Mouse (Mus musculus): ENCODE measurements at regions not wholly inside any gene's neighbourhood (a gene's known extent, or its start where the extent isn't known, plus 50 kb on each side); places are given as distances from the start of the nearest gene placed in this dataset.

- Histone ChIP-seq H3K27ac (no peak overlapping the region), H3K4me2 (no peak overlapping the region), H3K4me1 (peaks cover 13% of the 10 kb centered on the region), H3K36me3 (no peaks in the 10 kb centered on the region), H3K9ac (no peak overlapping the region), H3K4me3 (no peak overlapping the region), H3K27me3 (no peaks in the 10 kb centered on the region), H3K9me3 (no peaks in the 10 kb centered on the region)
- ATAC-seq (ENCODE audit: borderline replicate concordance, extremely low read depth, low FRiP score, low TSS enrichment): no peak
- WGBS: 41% methylated on average over 3 of the region's 3 CpGs
Measured at GRCm38 (mm10) chr3:116197966-116198365, 55.3 kb downstream of the Gpr88 start.

- ATAC-seq (ENCODE audit: borderline replicate concordance, extremely low read depth, low FRiP score, low TSS enrichment): peak; percentile 59; the same call in 1 of the 2 replicates
- peak overlapping the region; percentile 66 for H3K27ac ChIP-seq
Measured at GRCm38 (mm10) chr3:116194701-116195100, 58.6 kb downstream of the Gpr88 start.

DNA sequence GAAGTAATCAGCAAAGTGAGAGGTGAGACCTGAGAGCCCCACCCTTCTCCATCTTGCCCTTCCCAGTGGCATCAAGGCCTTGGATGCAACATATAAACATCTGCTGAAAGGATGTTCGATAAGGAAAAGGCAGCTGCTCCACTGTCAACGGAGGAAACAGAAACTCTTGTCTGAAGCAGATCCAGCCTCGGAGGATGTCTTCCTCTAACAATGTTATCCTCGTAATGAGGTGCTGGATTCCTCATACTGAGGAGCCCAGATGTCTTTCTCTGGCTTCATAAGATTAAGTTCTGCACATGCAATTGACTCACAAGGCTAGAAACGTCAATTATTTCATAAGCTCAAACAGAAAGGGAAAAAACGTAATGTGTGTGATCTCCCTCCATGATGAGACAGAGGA is 61.8 kb upstream of the Vcam1 start:
- peaks cover 25% of the 10 kb centered on the region for H3K4me1 ChIP-seq
- no peak overlapping the region for H3K4me3 ChIP-seq
- WGBS: 30% methylated on average over 6 of the region's 6 CpGs
- peak overlapping the region; percentile 75 for H3K27ac ChIP-seq
- peak overlapping the region; percentile 13; the same call in 1 of the 2 replicates for H3K4me2 ChIP-seq
- ATAC-seq (ENCODE audit: borderline replicate concordance, extremely low read depth, low FRiP score, low TSS enrichment): peak; percentile 67
- no peaks in the 10 kb centered on the region for H3K27me3 ChIP-seq
- H3K9me3 ChIP-seq: no peaks in the 10 kb centered on the region
- no peak overlapping the region for H3K9ac ChIP-seq
- no peaks in the 10 kb centered on the region for H3K36me3 ChIP-seq

More at GRCm38 (mm10) chr3:116194701-116195100, 58.6 kb downstream of the Gpr88 start:
- Histone ChIP-seq H3K36me3 (no peaks in the 10 kb centered on the region), H3K9me3 (no peaks in the 10 kb centered on the region), H3K27me3 (no peaks in the 10 kb centered on the region), H3K4me3 (no peak overlapping the region), H3K9ac (no peak overlapping the region), H3K4me1 (peaks cover 22% of the 10 kb centered on the region), H3K4me2 (no peak overlapping the region)
- 47% methylated on average over 3 of the region's 3 CpGs for WGBS

DNA sequence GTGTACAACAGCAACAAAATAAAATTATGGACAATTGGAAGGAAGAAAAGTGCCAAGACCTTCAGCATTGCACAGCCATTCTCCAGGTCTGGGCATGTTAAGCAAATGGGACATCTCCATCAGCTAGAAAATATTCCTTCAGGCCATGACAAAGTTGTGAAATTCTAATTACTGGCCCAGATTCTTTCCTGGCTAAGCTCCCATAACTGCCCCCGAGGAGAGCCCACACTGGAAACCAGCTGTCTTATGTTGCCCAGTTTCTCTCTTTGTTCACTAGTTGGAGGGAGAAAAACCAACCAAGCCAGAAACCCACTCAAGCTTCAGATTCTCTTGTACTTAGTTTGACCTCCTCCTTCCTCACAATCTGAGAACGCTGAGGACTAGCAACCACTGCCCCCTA is 61.2 kb upstream of the Vcam1 start:
- Histone ChIP-seq H3K9me3 (no peaks in the 10 kb centered on the region), H3K4me2 (peak overlapping the region; percentile 13; the same call in 1 of the 2 replicates), H3K4me1 (peaks cover 25% of the 10 kb centered on the region), H3K27ac (peak overlapping the region; percentile 74), H3K36me3 (no peaks in the 10 kb centered on the region), H3K27me3 (no peaks in the 10 kb centered on the region), H3K9ac (no peak overlapping the region), H3K4me3 (no peak overlapping the region)
- peak; percentile 77; the same call in 1 of the 2 replicates for ATAC-seq (ENCODE audit: borderline replicate concordance, extremely low read depth, low FRiP score, low TSS enrichment)
- 33% methylated on average over 2 of the region's 2 CpGs for WGBS

DNA sequence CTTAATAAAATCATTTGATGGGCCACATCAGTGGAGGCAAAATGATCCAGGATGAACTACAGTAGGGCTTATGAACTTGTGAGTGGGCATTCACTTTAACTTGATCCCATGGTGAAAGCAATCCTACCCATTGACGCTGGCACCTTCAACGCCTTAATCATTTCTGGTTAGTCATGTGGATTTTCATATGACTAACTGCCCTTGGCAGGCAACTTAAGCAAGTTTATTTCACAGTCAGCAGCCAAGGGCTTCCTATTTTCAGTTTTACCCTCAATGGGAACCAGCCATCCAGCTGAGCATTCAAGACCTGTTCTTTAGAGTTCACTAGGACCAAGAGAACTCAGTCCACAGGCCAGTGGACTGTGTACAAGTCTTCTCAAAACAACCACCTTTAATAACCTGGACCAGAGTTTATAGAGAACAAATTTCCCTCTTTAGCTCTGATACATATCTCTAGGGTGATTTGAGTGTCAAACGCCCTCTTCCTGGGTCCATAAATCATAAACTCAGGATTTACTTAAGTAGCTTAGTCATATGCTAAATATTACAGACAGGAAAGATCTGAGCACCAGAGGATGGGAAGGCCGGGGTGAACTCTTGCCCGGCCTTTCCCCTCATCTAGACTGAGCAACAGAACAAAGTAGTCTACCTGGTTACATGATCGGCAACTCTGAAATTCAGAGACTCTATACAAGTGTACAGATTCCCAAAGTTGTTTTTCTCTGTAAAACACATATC is 60.0 kb upstream of the Vcam1 start:
- WGBS: 83% methylated on average over 6 of the region's 6 CpGs
- Histone ChIP-seq H3K27me3 (no peaks in the 10 kb centered on the region), H3K9me3 (no peaks in the 10 kb centered on the region), H3K36me3 (no peaks in the 10 kb centered on the region), H3K27ac (no peak overlapping the region), H3K4me1 (peaks cover 13% of the 10 kb centered on the region), H3K4me2 (no peak overlapping the region), H3K9ac (no peak overlapping the region), H3K4me3 (no peak overlapping the region)
- ATAC-seq (ENCODE audit: borderline replicate concordance, extremely low read depth, low FRiP score, low TSS enrichment): no peak

DNA sequence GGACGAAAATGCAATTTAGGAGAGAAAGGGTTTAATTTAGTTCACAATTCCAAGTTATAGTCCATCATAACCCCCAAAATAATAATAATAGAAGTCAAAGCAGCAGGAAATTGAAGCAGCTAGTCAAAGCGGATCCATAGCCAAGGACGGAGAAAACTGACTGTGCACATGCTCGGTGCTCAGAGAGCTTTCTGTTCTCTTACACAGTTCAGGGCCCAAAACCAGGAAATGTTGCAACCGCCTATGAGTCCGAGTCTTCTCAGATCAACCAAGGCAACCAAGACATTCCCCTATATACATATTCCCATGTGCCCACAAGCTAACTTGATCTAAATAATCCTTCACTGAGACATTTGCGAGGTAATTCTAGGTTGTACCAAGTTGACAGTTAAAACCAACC is 55.7 kb upstream of the Vcam1 start:
- no peak for ATAC-seq (ENCODE audit: borderline replicate concordance, extremely low read depth, low FRiP score, low TSS enrichment)
- Histone ChIP-seq H3K4me2 (no peak overlapping the region), H3K36me3 (no peaks in the 10 kb centered on the region), H3K27ac (no peak overlapping the region), H3K9ac (no peak overlapping the region), H3K4me3 (no peak overlapping the region), H3K27me3 (no peaks in the 10 kb centered on the region), H3K4me1 (peaks cover 5% of the 10 kb centered on the region; the same call in 1 of the 2 replicates), H3K9me3 (no peaks in the 10 kb centered on the region)
- WGBS: 80% methylated on average over 7 of the region's 7 CpGs

- H3K9ac ChIP-seq: no peak overlapping the region
- no peaks in the 10 kb centered on the region for H3K9me3 ChIP-seq
- 43% methylated on average over 4 of the region's 4 CpGs for WGBS
- no peak overlapping the region for H3K4me2 ChIP-seq
- no peak overlapping the region for H3K4me3 ChIP-seq
- no peaks in the 10 kb centered on the region for H3K27me3 ChIP-seq
- peak; percentile 67; the same call in 1 of the 2 replicates for ATAC-seq (ENCODE audit: borderline replicate concordance, extremely low read depth, low FRiP score, low TSS enrichment)
- H3K27ac ChIP-seq: no peak overlapping the region
- H3K4me1 ChIP-seq: no peaks in the 10 kb centered on the region
- no peaks in the 10 kb centered on the region for H3K36me3 ChIP-seq
Measured at GRCm38 (mm10) chr3:116184443-116184842, 55.0 kb upstream of the Vcam1 start.

DNA sequence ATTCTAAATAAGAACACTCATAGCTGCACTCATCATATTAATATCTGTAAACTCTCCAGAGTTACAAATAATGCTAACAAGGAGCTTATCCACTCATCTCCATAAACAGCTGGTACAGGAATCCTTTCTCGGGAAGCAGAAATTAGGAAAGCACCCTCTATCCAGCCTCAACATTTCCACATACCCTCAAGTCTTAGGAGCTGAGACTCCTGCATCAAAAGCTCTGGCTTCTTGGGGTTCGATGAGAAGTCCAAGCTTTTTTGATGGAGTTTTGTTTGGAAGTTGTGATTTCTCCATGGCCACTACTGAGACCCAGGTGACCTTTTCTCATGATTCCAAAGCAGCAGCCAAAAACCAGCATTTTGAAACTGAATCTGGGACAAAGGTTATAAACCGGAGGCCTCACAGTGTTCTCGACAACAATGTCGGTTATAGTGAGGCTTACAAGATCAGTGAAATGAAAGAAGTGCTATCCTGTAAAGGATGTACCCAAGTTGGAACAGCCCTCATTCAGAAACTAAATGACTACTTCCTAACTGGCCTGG is 50.9 kb upstream of the Vcam1 start:
- H3K9me3 ChIP-seq: no peaks in the 10 kb centered on the region
- H3K36me3 ChIP-seq: no peaks in the 10 kb centered on the region
- H3K27me3 ChIP-seq: no peaks in the 10 kb centered on the region
- no peak overlapping the region for H3K9ac ChIP-seq
- WGBS: 76% methylated on average over 5 of the region's 5 CpGs
- no peak overlapping the region for H3K4me2 ChIP-seq
- no peaks in the 10 kb centered on the region for H3K4me1 ChIP-seq
- H3K4me3 ChIP-seq: no peak overlapping the region
- no peak for ATAC-seq (ENCODE audit: borderline replicate concordance, extremely low read depth, low FRiP score, low TSS enrichment)
- no peak overlapping the region for H3K27ac ChIP-seq

Data from lung, embryonic 15.5 days (tissue).